In genomic region chr3:34959044-34959521, GRCm38 (mm10) we compare ENCODE assay signal across 15 mouse cellular contexts.
DNase-seq lines count a peak whose midpoint lies in the region; ATAC-seq lines count a peak whose summit lies in the region.
"Had no signal": no experiment of that assay in that cellular context is flagged by ENCODE, and none has a peak within 500 bp of the region (broad histone marks: within the 10 kb centered on the region; RNA-seq: fewer than 3 reads in every experiment).

No protein-coding gene starts in this region.

- WGBS in heart, embryonic 12.5 days: 28% methylated on average over 19 of the region's 19 CpGs
- WGBS in hindbrain, embryonic 13.5 days: 38% methylated on average over 19 of the region's 19 CpGs
- WGBS in midbrain, embryonic 15.5 days: 41% methylated on average over 19 of the region's 19 CpGs
- WGBS in kidney, embryonic 16.5 days: 77% methylated on average over 19 of the region's 19 CpGs

- no peaks in the 10 kb centered on the region for H3K36me3 ChIP-seq in heart, embryonic 12.5 days
- no peaks in the 10 kb centered on the region for H3K36me3 ChIP-seq in hindbrain, embryonic 13.5 days
- no peaks in the 10 kb centered on the region for H3K36me3 ChIP-seq in midbrain, embryonic 15.5 days (replicated peaks)
- no peaks in the 10 kb centered on the region for H3K36me3 ChIP-seq in kidney, embryonic 16.5 days (ENCODE audit: insufficient read depth, low read length)
- H3K36me3 ChIP-seq: intestine, embryonic 15.5 days had no signal

- peaks cover 66% of the 10 kb centered on the region for H3K27me3 ChIP-seq in heart, embryonic 12.5 days (replicated peaks)
- no peaks in the 10 kb centered on the region for H3K27me3 ChIP-seq in hindbrain, embryonic 13.5 days
- no peaks in the 10 kb centered on the region for H3K27me3 ChIP-seq in midbrain, embryonic 15.5 days (replicated peaks)
- no peaks in the 10 kb centered on the region for H3K27me3 ChIP-seq in kidney, embryonic 16.5 days (ENCODE audit: insufficient read depth, low read length)
- H3K27me3 ChIP-seq: intestine, embryonic 15.5 days had no signal

- H3K27ac ChIP-seq in heart, embryonic 12.5 days (ENCODE audit: poor library complexity, severe bottlenecking): no peak overlapping the region
- no peak overlapping the region for H3K27ac ChIP-seq in hindbrain, embryonic 13.5 days
- H3K27ac ChIP-seq in midbrain, embryonic 15.5 days: no peak overlapping the region
- no peak overlapping the region for H3K27ac ChIP-seq in kidney, embryonic 16.5 days (ENCODE audit: low read length)
- H3K27ac ChIP-seq: intestine, embryonic 15.5 days had no signal

- H3K9ac ChIP-seq in heart, embryonic 12.5 days: no peak overlapping the region
- H3K9ac ChIP-seq in hindbrain, embryonic 13.5 days: no peak overlapping the region
- no peak overlapping the region for H3K9ac ChIP-seq in midbrain, embryonic 15.5 days
- no peak overlapping the region for H3K9ac ChIP-seq in kidney, embryonic 16.5 days (replicated peaks; ENCODE audit: low read length)
- H3K9ac ChIP-seq: intestine, embryonic 15.5 days had no signal

- H3K4me3 ChIP-seq in heart, embryonic 12.5 days: no peak overlapping the region
- H3K4me3 ChIP-seq in hindbrain, embryonic 13.5 days: peak overlapping the region; percentile 15
- peak overlapping the region; percentile 18 for H3K4me3 ChIP-seq in midbrain, embryonic 15.5 days
- no peak overlapping the region for H3K4me3 ChIP-seq in kidney, embryonic 16.5 days (ENCODE audit: low read length)
- H3K4me3 ChIP-seq: intestine, embryonic 15.5 days had no signal

- H3K4me2 ChIP-seq in heart, embryonic 12.5 days: peak overlapping the region; percentile 54
- H3K4me2 ChIP-seq in hindbrain, embryonic 13.5 days: peak overlapping the region; percentile 44
- H3K4me2 ChIP-seq in midbrain, embryonic 15.5 days: peak overlapping the region; percentile 40
- no peak overlapping the region for H3K4me2 ChIP-seq in kidney, embryonic 16.5 days (replicated peaks; ENCODE audit: low read depth, low read length)
- H3K4me2 ChIP-seq: intestine, embryonic 15.5 days had no signal

- H3K9me3 ChIP-seq in heart, embryonic 12.5 days (replicated peaks): no peaks in the 10 kb centered on the region
- H3K9me3 ChIP-seq in hindbrain, embryonic 13.5 days: no peaks in the 10 kb centered on the region
- H3K9me3 ChIP-seq in midbrain, embryonic 15.5 days: no peaks in the 10 kb centered on the region
- H3K9me3 ChIP-seq in kidney, embryonic 16.5 days (ENCODE audit: low read length): no peaks in the 10 kb centered on the region
- H3K9me3 ChIP-seq: intestine, embryonic 15.5 days had no signal

- DNase-seq in heart, adult 18-20 months: no peak
- DNase-seq in embryo, embryonic 11 days: peak; percentile 19
- DNase-seq in left cerebral cortex, adult 18-20 months (ENCODE audit: low spot score in 2 of 2): no peak
- DNase-seq in cerebellum, adult 11 months: no peak
- DNase-seq: adrenal gland, postnatal 36 days; B cell, adult 2 months; gastrocnemius, postnatal 14 days; kidney, postnatal 36 days; lung, adult 18-20 months; thymus, adult 2 months had no signal

- ATAC-seq in heart, embryonic 12.5 days (ENCODE audit: insufficient number of reproducible peaks, low FRiP score): peak; percentile 51; the same call in 1 of the 2 replicates
- peak; percentile 62 for ATAC-seq in hindbrain, embryonic 13.5 days (ENCODE audit: low FRiP score)
- peak; percentile 73 for ATAC-seq in midbrain, embryonic 15.5 days (replicated peaks)
- no peak for ATAC-seq in kidney, embryonic 16.5 days (ENCODE audit: low FRiP score, low TSS enrichment)
- ATAC-seq: intestine, embryonic 15.5 days had no signal

- H3K4me1 ChIP-seq in heart, embryonic 12.5 days (replicated peaks): peaks cover 10% of the 10 kb centered on the region; the same call in 1 of the 2 replicates
- H3K4me1 ChIP-seq in hindbrain, embryonic 13.5 days (replicated peaks): peaks cover 19% of the 10 kb centered on the region
- 0 out of 2 replicates have a peak, but pooled peaks cover 3% of the 10 kb centered on the region for H3K4me1 ChIP-seq in midbrain, embryonic 15.5 days
- H3K4me1 ChIP-seq in kidney, embryonic 16.5 days (ENCODE audit: insufficient read depth, low read length): no peaks in the 10 kb centered on the region
- H3K4me1 ChIP-seq: intestine, embryonic 15.5 days had no signal

Comparison
In these comparisons a context has a peak if more than half of its experiments do, and no peak if none do; other contexts are left out.
1. H3K4me3 ChIP-seq: peak in hindbrain, embryonic 13.5 days (single experiment) and midbrain, embryonic 15.5 days (single experiment); none in heart, embryonic 12.5 days (single experiment) and kidney, embryonic 16.5 days (single experiment).